Mouse (Mus musculus) macrophage (primary cell): Measurements from ENCODE around the gene Stox2. TPM values are rescaled to one million over a fixed set of nuclear protein-coding genes. Genes with fewer than 3 reads are reported as not detected.
A peak's percentile ranks its signal among the peaks of the same experiment; 100 is the strongest.

Experiments
- H3K27ac ChIP-seq: fragments of 350-480 bp; formaldehyde crosslinking; 2 replicates; pipeline ENCODE4 v1.9.0; 2021
- H3K36me3 ChIP-seq: fragments of 350-480 bp; formaldehyde crosslinking; 2 replicates; pipeline ENCODE4 v1.9.0; 2021; ENCODE audit errors: inconsistent target
- H3K4me3 ChIP-seq: fragments of 350-480 bp; formaldehyde crosslinking; 2 replicates; pipeline ENCODE4 v1.9.0; 2021; ENCODE audit errors: inconsistent target
- H3K79me2 ChIP-seq: fragments of 350-480 bp; formaldehyde crosslinking; 2 replicates; pipeline ENCODE4 v1.9.0; 2021; ENCODE audit errors: inconsistent target
- WGBS: methylation state at CpG from one replicate; pipeline ENCODE4 v1.1.7; 2026; ENCODE audit warnings: inconsistent platforms; ENCODE audit not compliant: missing documents; 5-methylcytosine and 5-hydroxymethylcytosine counted together
- polyA plus RNA-seq: library from polyadenylated mRNA; stranded (reverse); fragments of 250-400 nt; gene quantifications from 3 replicates; pipeline ENCODE4 v1.2.4, GENCODE M21; 2018; ENCODE audit warnings: inconsistent platforms

Stox2 gene
- polyA plus RNA-seq, 1 experiment from 2014 or later: not detected

GRCm38 (mm10) chr8:47284329-47285326 is 161.5 kb downstream of the Stox2 start:
- Histone ChIP-seq H3K27ac (no peak overlapping the region), H3K4me3 (no peak overlapping the region), H3K36me3 (no peaks in the 10 kb centered on the region), H3K79me2 (no peaks in the 10 kb centered on the region)
- 94% methylated on average over 21 of the region's 21 CpGs for WGBS

- WGBS: 93% methylated on average over 10 of the region's 10 CpGs
- Histone ChIP-seq H3K36me3 (no peaks in the 10 kb centered on the region), H3K79me2 (no peaks in the 10 kb centered on the region), H3K4me3 (no peak overlapping the region), H3K27ac (no peak overlapping the region)
Measured at GRCm38 (mm10) chr8:47279898-47280297, 166.3 kb downstream of the Stox2 start.

GRCm38 (mm10) chr8:47278211-47278610 is 168.0 kb downstream of the Stox2 start:
- Histone ChIP-seq H3K79me2 (no peaks in the 10 kb centered on the region), H3K36me3 (no peaks in the 10 kb centered on the region), H3K27ac (no peak overlapping the region), H3K4me3 (no peak overlapping the region)
- 100% methylated on average over 3 of the region's 3 CpGs for WGBS

GRCm38 (mm10) chr8:47268931-47269330 is 177.2 kb downstream of the Stox2 start:
- Histone ChIP-seq H3K4me3 (no peak overlapping the region), H3K36me3 (no peaks in the 10 kb centered on the region), H3K27ac (no peak overlapping the region), H3K79me2 (no peaks in the 10 kb centered on the region)
- 88% methylated on average over 6 of the region's 6 CpGs for WGBS

GRCm38 (mm10) chr8:47268062-47268822 is 177.9 kb downstream of the Stox2 start:
- no peaks in the 10 kb centered on the region for H3K79me2 ChIP-seq
- no peaks in the 10 kb centered on the region for H3K36me3 ChIP-seq
- whole genome bisulfite sequencing: 24% methylated on average over 21 of the region's 21 CpGs
- no peak overlapping the region for H3K27ac ChIP-seq
- no peak overlapping the region for H3K4me3 ChIP-seq

- Histone ChIP-seq H3K36me3 (no peaks in the 10 kb centered on the region), H3K27ac (no peak overlapping the region), H3K4me3 (no peak overlapping the region), H3K79me2 (no peaks in the 10 kb centered on the region)
- WGBS: 88% methylated on average over 17 of the region's 17 CpGs
Measured at GRCm38 (mm10) chr8:47263070-47263843, 182.9 kb downstream of the Stox2 start.

- Histone ChIP-seq H3K79me2 (no peaks in the 10 kb centered on the region), H3K4me3 (no peak overlapping the region), H3K36me3 (no peaks in the 10 kb centered on the region), H3K27ac (no peak overlapping the region)
- WGBS: 86% methylated on average over 12 of the region's 12 CpGs
Measured at GRCm38 (mm10) chr8:47260751-47261474, 185.2 kb downstream of the Stox2 start.

GRCm38 (mm10) chr8:47250832-47251231 is 195.3 kb downstream of the Stox2 start:
- Histone ChIP-seq H3K4me3 (no peak overlapping the region), H3K27ac (no peak overlapping the region), H3K79me2 (no peaks in the 10 kb centered on the region), H3K36me3 (no peaks in the 10 kb centered on the region)
- 20% methylated on average over 3 of the region's 4 CpGs for WGBS

GRCm38 (mm10) chr8:47245116-47245515 is 201.0 kb downstream of the Stox2 start:
- Histone ChIP-seq H3K36me3 (no peaks in the 10 kb centered on the region), H3K79me2 (no peaks in the 10 kb centered on the region), H3K4me3 (no peak overlapping the region), H3K27ac (no peak overlapping the region)
- WGBS: 80% methylated on average over 4 of the region's 4 CpGs

GRCm38 (mm10) chr8:47244202-47244601 is 202.0 kb downstream of the Stox2 start:
- WGBS: 91% methylated on average over 15 of the region's 15 CpGs
- Histone ChIP-seq H3K4me3 (no peak overlapping the region), H3K27ac (no peak overlapping the region), H3K79me2 (no peaks in the 10 kb centered on the region), H3K36me3 (no peaks in the 10 kb centered on the region)

GRCm38 (mm10) chr8:47243631-47244030 is 202.5 kb downstream of the Stox2 start:
- H3K79me2 ChIP-seq: no peaks in the 10 kb centered on the region
- no peak overlapping the region for H3K4me3 ChIP-seq
- no peaks in the 10 kb centered on the region for H3K36me3 ChIP-seq
- WGBS: 86% methylated on average over 9 of the region's 12 CpGs
- H3K27ac ChIP-seq: no peak overlapping the region

- Histone ChIP-seq H3K79me2 (no peaks in the 10 kb centered on the region), H3K27ac (no peak overlapping the region), H3K4me3 (peak overlapping the region; percentile 3; the same call in 1 of the 2 replicates), H3K36me3 (no peaks in the 10 kb centered on the region)
- WGBS: 31% methylated on average over 8 of the region's 8 CpGs
Measured at GRCm38 (mm10) chr8:47243016-47243630, 203.0 kb downstream of the Stox2 start.

GRCm38 (mm10) chr8:47242207-47243004 is 203.8 kb downstream of the Stox2 start:
- Histone ChIP-seq H3K36me3 (no peaks in the 10 kb centered on the region), H3K27ac (no peak overlapping the region), H3K79me2 (no peaks in the 10 kb centered on the region), H3K4me3 (peak overlapping the region; percentile 3; the same call in 1 of the 2 replicates)
- WGBS: 41% methylated on average over 17 of the region's 17 CpGs
